Mouse (Mus musculus) lung, adult 2 months (tissue): ENCODE measurements around the gene Prkca.

Source experiments
- CTCF ChIP-seq: fragments of 200-500 bp; IDR thresholded peaks from 2 replicates; pipeline ENCODE4 v1.5.1; 2011; ENCODE audit warnings: mild to moderate bottlenecking, low read length, control low read depth; ENCODE audit not compliant: insufficient read depth
- POLR2A ChIP-seq: fragments of 200-500 bp; IDR thresholded peaks from 2 replicates; pipeline ENCODE4 v1.6.1; 2011; ENCODE audit warnings: low read depth, mild to moderate bottlenecking, control low read depth, low read length, borderline replicate concordance; ENCODE audit errors: extremely low read depth

- no peak for TF ChIP-seq POLR2A
- TF ChIP-seq CTCF: no peak
Observed at GRCm38 (mm10) chr11:108333583-108334379, 9.9 kb downstream of the Prkca start.
